Mouse (Mus musculus) hindbrain, embryonic 10.5 days (tissue): ENCODE results near the gene Aurka. TPM values are rescaled to one million over a fixed set of nuclear protein-coding genes. Genes with fewer than 3 reads are reported as not detected.

Experiments
- DNase-seq: peaks from one replicate; pipeline ENCODE4 v3.0.0-alpha.2; 2017; ENCODE audit warnings: low spot score
- H3K27ac ChIP-seq: fragments of 300-500 bp; sonication (generic); 2 replicates; pipeline ENCODE4 v1.5.1; 2016; ENCODE audit warnings: mild to moderate bottlenecking, moderate library complexity
- H3K27me3 ChIP-seq: fragments of 300-500 bp; sonication (generic); 2 replicates; pipeline ENCODE4 v1.6.1; 2016; ENCODE audit warnings: mild to moderate bottlenecking; ENCODE audit not compliant: poor library complexity, insufficient read depth, severe bottlenecking
- H3K36me3 ChIP-seq: fragments of 300-500 bp; sonication (generic); 2 replicates; pipeline ENCODE4 v1.6.1; 2016; ENCODE audit warnings: mild to moderate bottlenecking, moderate library complexity
- H3K4me1 ChIP-seq: fragments of 300-500 bp; sonication (generic); replicated peaks from 2 replicates; pipeline ENCODE4 v1.6.1; 2016; ENCODE audit warnings: mild to moderate bottlenecking
- H3K4me3 ChIP-seq: fragments of 300-500 bp; sonication (generic); 2 replicates; pipeline ENCODE4 v1.5.1; 2016; ENCODE audit warnings: mild to moderate bottlenecking, moderate library complexity
- H3K9me3 ChIP-seq: fragments of 300-500 bp; sonication (generic); 2 replicates; pipeline ENCODE4 v1.6.1; 2016; ENCODE audit warnings: mild to moderate bottlenecking, moderate library complexity
- WGBS: fragments of 180-500 bp; shearing (Covaris S2); methylation state at CpG from one replicate; pipeline ENCODE4 v1.1.7; 2016; 5-methylcytosine and 5-hydroxymethylcytosine counted together
- polyA plus RNA-seq: library from polyadenylated mRNA; unstranded; fragments of >200 nt; fragmentation: Nextera tagmentation; extraction: Ambion mirVana; gene quantifications from 2 replicates; pipeline ENCODE4 v1.2.1, GENCODE M21; 2016

The Aurka gene
- polyA plus RNA-seq, 1 experiment from 2014 or later: 168 TPM

GRCm38 (mm10) chr2:172376999-172377515 lies 6.7 kb upstream of the Aurka start:
- Histone ChIP-seq H3K9me3 (no peaks in the 10 kb centered on the region), H3K4me1 (peaks cover 2% of the 10 kb centered on the region), H3K27ac (no peak overlapping the region), H3K4me3 (no peak overlapping the region), H3K36me3 (peaks cover 97% of the 10 kb centered on the region), H3K27me3 (no peaks in the 10 kb centered on the region)
- 74% methylated on average over 5 of the region's 5 CpGs for WGBS
- DNase-seq: no peak

- Histone ChIP-seq H3K9me3 (no peaks in the 10 kb centered on the region), H3K36me3 (peaks cover 92% of the 10 kb centered on the region), H3K27ac (no peak overlapping the region), H3K4me1 (peaks cover 7% of the 10 kb centered on the region), H3K4me3 (no peak overlapping the region), H3K27me3 (no peaks in the 10 kb centered on the region)
- 93% methylated on average over 4 of the region's 4 CpGs for WGBS
- DNase-seq: no peak
These were observed 6.2 kb upstream of the Aurka start for GRCm38 (mm10) chr2:172376551-172376950.

- DNase-seq: no peak
- H3K27me3 ChIP-seq: no peaks in the 10 kb centered on the region
- H3K36me3 ChIP-seq: peaks cover 68% of the 10 kb centered on the region
- WGBS: 0% methylated on average over 11 of the region's 11 CpGs
- no peaks in the 10 kb centered on the region for H3K9me3 ChIP-seq
- H3K4me1 ChIP-seq: peaks cover 41% of the 10 kb centered on the region
- peak overlapping the region; percentile 97 for H3K27ac ChIP-seq
- H3K4me3 ChIP-seq: peak overlapping the region; percentile 97
These were observed 923 bp upstream of the Aurka start for GRCm38 (mm10) chr2:172371258-172371657.

GRCm38 (mm10) chr2:172363176-172363575 lies 7.2 kb downstream of the Aurka start:
- Histone ChIP-seq H3K9me3 (no peaks in the 10 kb centered on the region), H3K27me3 (no peaks in the 10 kb centered on the region), H3K36me3 (peaks cover 100% of the 10 kb centered on the region), H3K4me1 (peaks cover 17% of the 10 kb centered on the region; the same call in 1 of the 2 replicates), H3K4me3 (no peak overlapping the region), H3K27ac (no peak overlapping the region)
- 88% methylated on average over 7 of the region's 7 CpGs for WGBS
- no peak for DNase-seq

GRCm38 (mm10) chr2:172355833-172356232 lies 14.5 kb downstream of the Aurka start:
- Histone ChIP-seq H3K9me3 (no peaks in the 10 kb centered on the region), H3K36me3 (peaks cover 87% of the 10 kb centered on the region), H3K27me3 (no peaks in the 10 kb centered on the region), H3K4me1 (peaks cover 15% of the 10 kb centered on the region; the same call in 1 of the 2 replicates), H3K4me3 (no peak overlapping the region), H3K27ac (no peak overlapping the region)
- 90% methylated on average over 5 of the region's 5 CpGs for WGBS
- DNase-seq: no peak

- WGBS: 79% methylated on average over 9 of the region's 9 CpGs
- DNase-seq: no peak
- H3K27ac ChIP-seq: no peak overlapping the region
- peaks cover 76% of the 10 kb centered on the region for H3K36me3 ChIP-seq
- peaks cover 19% of the 10 kb centered on the region; the same call in 1 of the 2 replicates for H3K4me1 ChIP-seq
- H3K27me3 ChIP-seq: no peaks in the 10 kb centered on the region
- no peaks in the 10 kb centered on the region for H3K9me3 ChIP-seq
- H3K4me3 ChIP-seq: no peak overlapping the region
These were observed 15.6 kb downstream of the Aurka start for GRCm38 (mm10) chr2:172354761-172355160.

GRCm38 (mm10) chr2:172353218-172353617 lies 17.1 kb downstream of the Aurka start:
- Histone ChIP-seq H3K27ac (no peak overlapping the region), H3K4me3 (no peak overlapping the region), H3K27me3 (no peaks in the 10 kb centered on the region), H3K4me1 (peaks cover 29% of the 10 kb centered on the region), H3K9me3 (no peaks in the 10 kb centered on the region), H3K36me3 (peaks cover 61% of the 10 kb centered on the region)
- WGBS: 81% methylated on average over 9 of the region's 9 CpGs
- no peak for DNase-seq

GRCm38 (mm10) chr2:172350773-172351172 lies 19.6 kb downstream of the Aurka start:
- H3K4me1 ChIP-seq: peaks cover 46% of the 10 kb centered on the region
- WGBS: 81% methylated on average over 8 of the region's 8 CpGs
- H3K27me3 ChIP-seq: peaks cover 3% of the 10 kb centered on the region; the same call in 1 of the 2 replicates

GRCm38 (mm10) chr2:172349776-172350175 lies 20.6 kb downstream of the Aurka start:
- peaks cover 3% of the 10 kb centered on the region; the same call in 1 of the 2 replicates for H3K27me3 ChIP-seq
- 0 out of 2 replicates have a peak overlapping the region, but pooled peaks have one; percentile 29 for H3K27ac ChIP-seq
- 77% methylated on average over 14 of the region's 14 CpGs for WGBS
- DNase-seq: no peak
- no peak overlapping the region for H3K4me3 ChIP-seq
- H3K4me1 ChIP-seq: peaks cover 52% of the 10 kb centered on the region
- peaks cover 26% of the 10 kb centered on the region for H3K36me3 ChIP-seq
- no peaks in the 10 kb centered on the region for H3K9me3 ChIP-seq

More at GRCm38 (mm10) chr2:172350773-172351172, 19.6 kb downstream of the Aurka start:
- no peak overlapping the region for H3K4me3 ChIP-seq
- H3K27ac ChIP-seq: no peak overlapping the region; the same call in 1 of the 2 replicates
- DNase-seq: no peak
- H3K36me3 ChIP-seq: peaks cover 36% of the 10 kb centered on the region
- H3K9me3 ChIP-seq: no peaks in the 10 kb centered on the region

GRCm38 (mm10) chr2:172348297-172348950 lies 21.9 kb downstream of the Aurka start:
- peaks cover 3% of the 10 kb centered on the region for H3K27me3 ChIP-seq
- H3K36me3 ChIP-seq: peaks cover 13% of the 10 kb centered on the region; the same call in 1 of the 2 replicates
- no peaks in the 10 kb centered on the region for H3K9me3 ChIP-seq
- peaks cover 58% of the 10 kb centered on the region for H3K4me1 ChIP-seq
- 74% methylated on average over 3 of the region's 3 CpGs for WGBS
- peak overlapping the region; percentile 73; the same call in 1 of the 2 replicates for H3K27ac ChIP-seq
- H3K4me3 ChIP-seq: no peak overlapping the region
- DNase-seq: no peak

GRCm38 (mm10) chr2:172346933-172347611 lies 23.3 kb downstream of the Aurka start:
- 65% methylated on average over 8 of the region's 8 CpGs for WGBS
- no peak for DNase-seq
- peaks cover 3% of the 10 kb centered on the region for H3K27me3 ChIP-seq
- H3K36me3 ChIP-seq: no peaks in the 10 kb centered on the region; the same call in 1 of the 2 replicates
- no peaks in the 10 kb centered on the region for H3K9me3 ChIP-seq
- peak overlapping the region; percentile 81 for H3K4me3 ChIP-seq
- H3K4me1 ChIP-seq: peaks cover 52% of the 10 kb centered on the region
- H3K27ac ChIP-seq: peak overlapping the region; percentile 73

GRCm38 (mm10) chr2:172346034-172346929 lies 24.1 kb downstream of the Aurka start:
- Histone ChIP-seq H3K27me3 (peaks cover 3% of the 10 kb centered on the region), H3K9me3 (no peaks in the 10 kb centered on the region), H3K27ac (peak overlapping the region; percentile 89), H3K36me3 (no peaks in the 10 kb centered on the region), H3K4me3 (peak overlapping the region; percentile 81), H3K4me1 (peaks cover 53% of the 10 kb centered on the region)
- DNase-seq: peak; percentile 51
- 12% methylated on average over 31 of the region's 31 CpGs for WGBS
